Comparison of ENCODE assay signal across 12 mouse cellular contexts in the genomic region with DNA sequence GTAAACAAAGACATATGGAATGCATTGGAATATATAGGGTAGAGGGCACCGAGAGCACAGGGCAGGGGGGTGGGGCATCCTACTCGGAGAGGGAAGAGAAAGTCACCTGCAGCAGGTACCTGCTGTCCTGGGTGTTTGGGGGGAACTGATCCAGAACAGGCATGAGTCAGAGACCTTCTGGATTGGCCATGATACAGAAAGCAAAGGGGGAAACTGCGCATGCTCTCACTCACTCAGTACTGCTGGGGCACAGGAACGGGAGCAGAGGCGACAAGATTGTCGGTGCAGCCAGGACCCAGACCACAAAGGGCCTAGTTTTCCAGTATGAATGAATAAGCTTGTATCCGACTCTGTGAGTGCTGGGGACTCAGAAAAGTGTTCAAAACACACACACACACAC. TPM values are rescaled to one million over a fixed set of nuclear protein-coding genes. Genes with fewer than 3 reads are reported as not detected.
A peak's percentile ranks its signal among the peaks of the same experiment; 100 is the strongest.
DNase-seq lines count a peak whose midpoint lies in the region; ATAC-seq lines count a peak whose summit lies in the region.
"Had no signal": no experiment of that assay in that cellular context is flagged by ENCODE, and none has a peak within 500 bp of the region (broad histone marks: within the 10 kb centered on the region; RNA-seq: fewer than 3 reads in every experiment).

No protein-coding gene starts in this region.

- 67% methylated on average over 7 of the region's 7 CpGs for WGBS in hindbrain, embryonic 15.5 days
- WGBS in hindbrain, embryonic 16.5 days, result 61% methylated on average over 7 of the region's 7 CpGs

- no peak overlapping the region for H3K9ac ChIP-seq in hindbrain, embryonic 15.5 days
- no peak overlapping the region for H3K9ac ChIP-seq in hindbrain, embryonic 16.5 days (ENCODE audit: low read depth, low read length)

- H3K27ac ChIP-seq in hindbrain, embryonic 15.5 days (replicated peaks), result no peak overlapping the region
- H3K27ac ChIP-seq in hindbrain, embryonic 16.5 days (ENCODE audit: low read depth, low read length), result no peak overlapping the region
- H3K27ac ChIP-seq: macrophage had no signal

- peak; percentile 3 for DNase-seq in cerebellum, adult 8-10 months
- DNase-seq in cerebellum, adult 9-11 months, result no peak
- peak; percentile 83 for DNase-seq in Muller cell, postnatal 12 days (ENCODE audit: inconsistent ontology term)
- peak; percentile 27 for DNase-seq in kidney, postnatal 10 days
- DNase-seq in left cerebral cortex, postnatal 10 days (ENCODE audit: extremely low spot score in 1 of 2, low spot score in 2 of 2), result no peak
- no peak for DNase-seq in adipocyte (ENCODE audit: low spot score)
- DNase-seq: gastrocnemius, postnatal 14 days; left cerebral cortex, postnatal 4 days had no signal

- no peak overlapping the region for H3K4me2 ChIP-seq in hindbrain, embryonic 15.5 days
- H3K4me2 ChIP-seq in hindbrain, embryonic 16.5 days (ENCODE audit: low read length), result no peak overlapping the region

- peaks cover 3% of the 10 kb centered on the region; the same call in 1 of the 2 replicates for H3K4me1 ChIP-seq in hindbrain, embryonic 15.5 days (replicated peaks)
- no peaks in the 10 kb centered on the region for H3K4me1 ChIP-seq in hindbrain, embryonic 16.5 days (ENCODE audit: control insufficient read depth, insufficient read depth, low read depth, low read length)

- ATAC-seq in hindbrain, embryonic 15.5 days (ENCODE audit: low FRiP score, low read depth), result peak; percentile 3; the same call in 1 of the 2 replicates
- no peak for ATAC-seq in hindbrain, embryonic 16.5 days

- no peaks in the 10 kb centered on the region for H3K9me3 ChIP-seq in hindbrain, embryonic 15.5 days
- no peaks in the 10 kb centered on the region for H3K9me3 ChIP-seq in hindbrain, embryonic 16.5 days (ENCODE audit: control insufficient read depth, low read length)

- no peaks in the 10 kb centered on the region for H3K27me3 ChIP-seq in hindbrain, embryonic 15.5 days
- H3K27me3 ChIP-seq in hindbrain, embryonic 16.5 days (replicated peaks; ENCODE audit: control insufficient read depth, insufficient read depth, low read length), result no peaks in the 10 kb centered on the region

- intact Hi-C loops in left cerebral cortex, postnatal 10 days (cut with DNase I), result no loop called here

- no peak overlapping the region for H3K4me3 ChIP-seq in hindbrain, embryonic 15.5 days
- no peak overlapping the region for H3K4me3 ChIP-seq in hindbrain, embryonic 16.5 days (ENCODE audit: low read length)
- H3K4me3 ChIP-seq: myocyte had no signal

- no peaks in the 10 kb centered on the region for H3K36me3 ChIP-seq in hindbrain, embryonic 15.5 days
- H3K36me3 ChIP-seq in hindbrain, embryonic 16.5 days (ENCODE audit: control insufficient read depth, insufficient read depth, low read length), result no peaks in the 10 kb centered on the region

RNA-seq across cellular contexts. Expression of a gene that starts 36.5 kb away (rescaled TPM):
- 8.1 and 8.3 TPM in 2 replicates for polyA plus RNA-seq in hindbrain, embryonic 15.5 days (2015; fragmentation: Nextera tagmentation; extraction: Ambion mirVana)
- 4.1 and 8.8 TPM in 2 replicates for polyA plus RNA-seq in hindbrain, embryonic 16.5 days (2015; fragmentation: Nextera tagmentation; extraction: Ambion mirVana)
- 10 to 100 TPM; 10.6 to 13.9 TPM for total RNA-seq in left cerebral cortex, postnatal 10 days (2021)

Comparison
In these comparisons a context has a peak if more than half of its experiments do, and no peak if none do; other contexts are left out.
1. DNase-seq: peak in cerebellum, adult 8-10 months (single experiment), Muller cell, postnatal 12 days (single experiment) and kidney, postnatal 10 days (single experiment); none in cerebellum, adult 9-11 months (single experiment), left cerebral cortex, postnatal 10 days (0 of 2) and adipocyte (single experiment).